Mouse (Mus musculus) adrenal gland, postnatal 0 days (tissue): ENCODE results near the gene Rnf10. TPM values are rescaled to one million over a fixed set of nuclear protein-coding genes. Genes with fewer than 3 reads are reported as not detected.

Experiments
- polyA plus RNA-seq: library from polyadenylated mRNA; unstranded; fragments of >200 nt; fragmentation: Nextera tagmentation; extraction: Ambion mirVana; gene quantifications from 2 replicates; pipeline ENCODE4 v1.2.1, GENCODE M21; 2015

Rnf10 gene
- polyA plus RNA-seq, result 98.7 and 129 TPM in 2 replicates

DNA sequence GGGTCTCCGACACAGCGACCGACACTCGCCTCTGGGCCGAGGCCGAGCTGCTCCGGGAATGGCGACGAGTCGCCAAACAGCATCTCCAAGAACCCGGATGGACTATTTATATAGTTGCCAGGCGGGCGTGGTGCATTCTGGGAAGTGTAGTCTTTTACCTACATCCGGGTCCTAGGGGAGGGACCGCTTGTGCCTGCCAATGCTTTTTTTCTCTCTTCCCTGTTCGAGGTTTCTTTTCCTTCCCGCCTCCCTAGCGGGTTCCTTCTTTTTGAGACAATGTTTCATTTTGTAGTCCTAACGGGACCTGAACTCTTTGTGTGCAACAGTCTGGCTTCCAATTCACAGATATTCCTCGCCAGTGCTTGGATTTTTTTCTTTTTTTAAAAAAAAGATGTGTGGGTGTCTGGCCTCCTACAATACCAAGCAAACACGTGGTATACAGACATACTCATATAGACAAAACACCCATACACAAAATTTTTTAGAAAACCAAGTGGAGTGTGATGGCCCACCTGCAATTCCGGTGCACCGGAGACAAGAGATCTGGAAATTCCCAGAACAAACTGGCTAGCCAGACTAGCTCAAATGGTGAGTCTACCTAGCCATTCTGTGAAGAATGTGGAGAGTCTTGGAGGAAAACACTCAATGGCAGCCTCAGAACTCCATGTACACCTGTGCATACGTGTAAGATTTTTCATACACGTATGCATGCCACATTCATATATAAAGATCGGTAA lies at the start of gene Rnf10:
Gene Rnf10, minus strand, starts transcription at position 87 of the 737 bp plus-strand sequence.

DNA sequence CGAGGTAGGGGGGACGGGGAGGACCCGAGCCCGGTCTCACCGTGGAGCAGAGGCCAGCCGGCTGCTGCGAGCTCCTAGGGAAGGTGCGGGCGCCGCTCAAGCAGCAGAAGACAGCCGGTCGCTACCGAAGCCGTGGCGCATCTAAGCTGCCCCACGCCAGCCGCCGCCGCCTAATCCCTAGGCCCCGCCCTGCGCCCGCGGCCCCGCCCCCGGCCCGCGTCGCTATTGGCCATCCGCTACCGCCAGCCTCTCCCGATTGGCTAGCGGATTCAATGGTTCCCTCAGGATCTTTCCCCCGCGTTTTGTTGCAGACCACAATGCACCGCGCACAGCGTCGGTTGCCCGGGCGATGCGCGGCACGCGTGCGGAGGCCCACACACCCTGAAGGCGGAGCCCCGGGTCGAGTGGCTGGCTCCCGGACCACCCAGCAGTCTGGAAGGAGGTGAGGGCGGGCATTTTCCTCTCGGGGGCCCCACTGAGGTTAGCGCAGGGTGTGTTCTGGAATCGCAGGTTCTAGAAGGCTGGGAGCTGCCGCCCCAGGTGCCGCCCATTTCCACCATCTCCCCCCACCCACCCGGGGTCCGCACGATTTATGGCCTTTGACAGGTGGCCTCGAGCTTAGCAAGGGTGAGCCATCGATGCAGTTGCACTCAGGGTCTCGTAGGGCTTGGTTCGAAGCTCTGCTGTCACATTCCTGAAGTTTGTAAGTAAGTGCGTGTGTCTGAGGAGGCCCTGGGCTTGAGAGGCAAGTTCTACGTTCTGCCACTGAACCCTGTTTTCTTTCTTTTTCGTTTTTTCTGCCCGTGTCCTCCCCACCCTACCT lies 28.3 kb upstream of the Rnf10 start, which contains the start of gene Dynll1:
Gene Dynll1, minus strand, starts transcription at position 208 of the 823 bp plus-strand sequence.

DNA sequence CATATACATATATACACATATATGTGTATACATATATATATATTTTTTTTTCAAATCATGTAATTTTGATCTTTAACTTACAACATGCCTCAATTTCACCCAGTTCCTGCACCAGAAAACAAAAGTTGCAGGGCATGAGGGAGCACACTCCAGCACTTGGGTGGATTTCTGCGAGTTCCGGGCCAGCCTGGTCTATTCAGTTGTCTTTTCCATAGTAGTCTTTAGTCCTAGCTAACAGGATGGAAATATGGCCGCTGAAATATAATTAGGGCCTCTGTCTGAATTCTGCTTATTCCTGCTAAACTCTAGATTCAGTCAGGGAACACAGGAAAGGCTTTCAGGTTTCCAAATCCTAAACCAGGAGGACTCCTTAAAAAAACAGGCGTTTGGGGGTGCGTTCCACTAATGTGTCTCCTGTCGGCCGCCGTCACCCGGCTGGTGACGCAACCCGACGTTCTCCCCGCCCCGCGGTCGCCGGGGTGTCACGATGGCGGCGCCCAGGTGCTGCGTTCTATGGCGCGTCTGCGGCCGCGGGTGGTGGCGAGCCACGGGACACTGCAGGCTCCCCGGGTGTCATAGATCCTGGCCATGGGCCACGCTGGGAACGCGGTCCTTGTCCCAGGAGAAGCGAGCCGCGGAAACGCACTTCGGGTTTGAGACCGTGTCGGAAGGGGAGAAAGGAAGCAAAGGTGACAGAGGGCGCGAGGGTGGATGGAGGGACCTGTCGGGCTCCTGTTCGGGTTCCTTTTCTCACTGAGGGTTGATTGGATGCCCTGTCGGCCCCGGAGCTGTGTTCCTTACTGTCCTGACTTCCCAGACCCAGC lies 6.7 kb upstream of the Rnf10 start, which contains the start of gene Coq5:
Gene Coq5, plus strand, starts transcription at position 441 of the 824 bp plus-strand sequence.

DNA sequence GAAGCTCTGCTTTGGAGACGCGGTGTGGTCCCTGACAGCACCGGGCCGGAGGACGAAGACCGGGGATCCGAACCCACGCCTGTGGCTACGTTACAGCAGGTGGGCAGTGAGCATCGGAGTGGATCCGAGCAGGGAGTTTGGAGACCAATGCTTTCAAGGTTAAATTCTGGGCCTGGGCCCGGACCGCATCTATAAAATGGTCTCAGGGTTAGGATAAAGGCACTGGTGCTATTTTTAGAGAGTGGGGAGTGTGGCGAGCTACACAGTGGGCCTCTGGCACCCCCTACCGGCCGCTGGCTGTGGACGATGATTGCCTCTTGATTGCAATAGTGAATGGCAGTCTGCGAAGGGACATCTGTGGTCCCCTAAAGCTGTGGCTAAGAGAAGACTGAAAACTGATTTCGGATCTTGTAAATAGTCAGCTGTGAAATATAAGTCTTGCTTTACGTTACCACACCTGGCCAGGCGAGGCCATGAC lies 36.9 kb downstream of the Rnf10 start, which contains the start of gene Pop5:
Gene Pop5, plus strand, starts transcription at position 51 of the 478 bp plus-strand sequence.

DNA sequence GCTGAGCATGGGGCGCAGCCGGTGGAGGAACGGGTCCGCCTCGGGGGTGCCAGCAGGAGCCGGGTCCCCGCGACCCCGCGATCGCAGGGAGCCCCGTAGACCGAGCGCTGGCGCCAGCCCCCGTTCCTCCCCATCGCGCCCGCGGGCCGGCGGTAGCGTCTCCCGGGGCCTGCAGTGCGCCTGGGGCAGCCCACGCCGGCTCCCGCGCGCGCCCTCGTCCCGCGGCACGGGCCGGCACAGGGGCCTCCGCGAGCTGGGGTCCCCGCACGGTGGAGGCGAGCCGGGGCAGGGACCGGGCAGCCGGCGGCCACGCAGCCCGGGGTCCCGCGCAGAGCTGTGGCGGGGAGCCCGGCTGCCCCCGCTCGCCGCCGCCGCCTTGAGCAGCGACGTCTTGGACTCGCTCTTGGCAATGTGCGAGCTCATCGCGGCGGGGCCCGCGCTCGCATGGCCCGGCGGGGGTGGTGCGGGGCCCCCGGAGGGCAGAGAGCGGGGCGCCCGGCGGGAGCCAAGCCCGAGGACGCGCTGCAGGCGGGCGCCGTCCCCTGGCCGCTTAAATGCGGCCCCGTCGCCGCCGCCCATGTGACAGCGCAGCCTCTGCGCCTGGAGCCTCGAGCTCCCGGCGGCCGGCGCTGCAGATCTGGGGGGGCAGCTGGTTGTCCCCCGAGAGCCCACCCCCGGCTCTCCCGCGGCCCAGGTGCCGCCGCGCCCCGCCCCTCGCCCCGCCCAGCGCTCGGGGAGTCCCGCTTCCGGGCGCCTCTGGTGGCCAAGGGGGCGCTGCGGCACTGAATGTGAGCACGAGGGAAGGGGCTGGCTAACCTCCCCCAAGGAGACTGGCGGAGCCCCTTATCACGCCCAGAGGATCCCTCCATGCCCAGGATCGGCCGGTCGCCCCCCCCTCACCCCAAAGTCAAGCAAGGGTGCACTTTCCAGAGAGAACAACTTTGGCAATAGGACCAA lies 78.8 kb downstream of the Rnf10 start, which contains the start of gene Cabp1:
Gene Cabp1, minus strand, starts transcription at position 713 of the 957 bp plus-strand sequence.

Other genes with a start within 250 kb of the Rnf10 start
- 14.9 and 15.3 TPM in 2 replicates for gene Gm10401, start 174.6 kb downstream of the Rnf10 start, polyA plus RNA-seq
- gene Acads, start 153.6 kb downstream of the Rnf10 start, polyA plus RNA-seq, result 108 and 204 TPM in 2 replicates
- gene Unc119b, start 137.9 kb downstream of the Rnf10 start, polyA plus RNA-seq, result 19.7 and 22.9 TPM in 2 replicates
- gene Mlec, start 114.7 kb downstream of the Rnf10 start, polyA plus RNA-seq, result 44.5 and 51.0 TPM in 2 replicates
- gene Cabp1, start 78.5 kb downstream of the Rnf10 start, polyA plus RNA-seq, result 1.2 and 2.4 TPM in 2 replicates
- 122 and 162 TPM in 2 replicates for gene Pop5, start 37.1 kb downstream of the Rnf10 start, polyA plus RNA-seq
- gene Coq5, start 6.8 kb upstream of the Rnf10 start, polyA plus RNA-seq, result 28.4 and 38.6 TPM in 2 replicates
- gene Dynll1, start 28.1 kb upstream of the Rnf10 start, polyA plus RNA-seq, result 875 and 948 TPM in 2 replicates
- gene Srsf9, start 54.3 kb upstream of the Rnf10 start, polyA plus RNA-seq, result 101 and 175 TPM in 2 replicates
- gene Gatc, start 68.3 kb upstream of the Rnf10 start, polyA plus RNA-seq, result 24.1 and 24.3 TPM in 2 replicates
- 79.9 and 81.5 TPM in 2 replicates for gene Triap1, start 68.3 kb upstream of the Rnf10 start, polyA plus RNA-seq
- gene Cox6a1, start 76.1 kb upstream of the Rnf10 start, polyA plus RNA-seq, result 1,163 and 1,602 TPM in 2 replicates
- gene Msi1, start 156.7 kb upstream of the Rnf10 start, polyA plus RNA-seq, result 7.9 and 8.3 TPM in 2 replicates
- 1.2 and 1.7 TPM in 2 replicates for gene Pla2g1b, start 193.4 kb upstream of the Rnf10 start, polyA plus RNA-seq
- gene Sirt4, start 211.8 kb upstream of the Rnf10 start, polyA plus RNA-seq, result 20.8 and 33.9 TPM in 2 replicates
- gene Pxn, start 233.8 kb upstream of the Rnf10 start, polyA plus RNA-seq, result 21.9 and 26.2 TPM in 2 replicates